Mouse (Mus musculus): ENCODE measurements at regions not wholly inside any gene's neighbourhood (a gene's known extent, or its start where the extent isn't known, plus 50 kb on each side); places are given as distances from the start of the nearest gene placed in this dataset.

DNA sequence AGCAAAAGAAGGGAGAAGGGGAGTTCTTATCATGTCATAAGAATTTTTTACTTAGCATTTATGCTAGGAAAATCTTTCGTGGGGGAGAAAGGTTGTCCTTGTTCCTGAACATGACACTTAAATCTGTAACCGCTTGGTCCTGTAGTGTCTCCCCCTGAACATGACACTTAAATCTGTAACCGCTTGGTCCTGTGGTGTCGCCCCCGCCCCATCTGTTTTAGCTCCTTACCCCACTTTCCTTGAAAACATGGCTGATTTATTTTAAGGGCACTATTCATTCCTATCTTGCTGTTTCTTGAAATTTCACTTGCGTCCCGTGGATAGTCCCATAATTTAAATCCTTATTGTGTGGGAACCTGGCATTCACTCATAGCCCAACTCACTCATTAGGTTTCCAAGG, 82.2 kb downstream of the Rap2a start:
- ATAC-seq (ENCODE audit: insufficient number of reproducible peaks, low FRiP score, low TSS enrichment) = no peak

- ATAC-seq (ENCODE audit: insufficient number of reproducible peaks, low FRiP score, low TSS enrichment) = no peak
Measured at GRCm38 (mm10) chr14:120560987-120561386, 82.7 kb downstream of the Rap2a start.

DNA sequence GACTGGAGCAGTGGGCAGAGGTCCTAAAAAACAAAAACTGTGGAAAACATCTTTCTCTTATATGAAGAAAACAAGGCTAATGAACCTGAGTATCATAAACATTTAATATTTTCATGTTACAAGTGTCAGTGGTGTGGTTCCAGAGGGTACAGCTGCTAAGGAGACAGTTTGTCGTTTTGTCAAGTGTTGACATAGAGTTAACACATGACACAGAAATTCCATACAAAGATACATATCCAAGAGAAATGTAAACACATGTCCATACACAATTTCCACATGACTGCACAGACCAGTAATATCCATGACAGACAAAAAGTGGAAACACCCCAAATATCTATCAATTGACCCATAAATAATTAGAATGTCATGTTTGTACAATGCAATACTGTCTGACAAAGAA, 88.7 kb downstream of the Rap2a start:
- ATAC-seq (ENCODE audit: insufficient number of reproducible peaks, low FRiP score, low TSS enrichment) = no peak

- no peak for ATAC-seq (ENCODE audit: insufficient number of reproducible peaks, low FRiP score, low TSS enrichment)
Measured at GRCm38 (mm10) chr14:120568054-120568453, 89.8 kb downstream of the Rap2a start.

DNA sequence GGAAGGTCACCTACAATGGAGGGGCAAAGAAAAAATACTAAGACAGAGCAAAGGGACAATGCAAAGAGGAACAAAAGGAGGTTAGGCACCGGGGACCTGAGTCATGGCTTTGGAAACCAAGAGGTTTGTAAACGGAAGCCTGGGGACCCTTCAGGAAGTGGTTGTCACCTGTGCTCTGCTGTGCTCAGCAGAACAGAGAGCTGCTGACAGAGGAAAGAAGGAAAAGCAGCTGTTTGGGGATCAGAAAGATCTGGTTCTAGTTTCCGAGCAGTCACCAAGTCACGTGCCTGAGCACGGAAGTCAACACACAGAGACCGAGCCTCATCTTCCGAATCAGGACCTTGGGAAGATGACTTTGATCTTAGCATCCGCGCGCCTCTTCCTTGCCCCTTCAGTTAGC, 94.0 kb downstream of the Rap2a start:
- ATAC-seq (ENCODE audit: insufficient number of reproducible peaks, low FRiP score, low TSS enrichment) = no peak

DNA sequence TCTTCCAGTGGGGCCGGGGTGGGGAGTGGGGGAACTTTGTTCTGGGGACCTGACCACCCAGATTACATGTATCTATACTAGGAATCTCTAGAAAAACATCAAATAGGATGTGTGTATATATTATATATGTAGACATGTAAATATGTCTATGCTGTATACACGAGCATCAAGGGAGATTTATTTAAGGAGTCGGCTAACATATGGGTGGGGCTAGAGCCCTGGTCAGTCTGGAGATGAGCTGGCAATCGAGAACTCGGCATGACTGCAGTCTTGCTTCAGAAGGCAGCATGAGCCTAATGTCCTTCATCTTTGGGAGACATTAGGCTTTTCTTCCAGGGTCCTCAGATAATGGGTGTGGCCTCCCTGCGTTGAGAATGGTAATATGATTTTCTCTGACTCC, 97.0 kb downstream of the Rap2a start:
- no peak for ATAC-seq (ENCODE audit: insufficient number of reproducible peaks, low FRiP score, low TSS enrichment)

DNA sequence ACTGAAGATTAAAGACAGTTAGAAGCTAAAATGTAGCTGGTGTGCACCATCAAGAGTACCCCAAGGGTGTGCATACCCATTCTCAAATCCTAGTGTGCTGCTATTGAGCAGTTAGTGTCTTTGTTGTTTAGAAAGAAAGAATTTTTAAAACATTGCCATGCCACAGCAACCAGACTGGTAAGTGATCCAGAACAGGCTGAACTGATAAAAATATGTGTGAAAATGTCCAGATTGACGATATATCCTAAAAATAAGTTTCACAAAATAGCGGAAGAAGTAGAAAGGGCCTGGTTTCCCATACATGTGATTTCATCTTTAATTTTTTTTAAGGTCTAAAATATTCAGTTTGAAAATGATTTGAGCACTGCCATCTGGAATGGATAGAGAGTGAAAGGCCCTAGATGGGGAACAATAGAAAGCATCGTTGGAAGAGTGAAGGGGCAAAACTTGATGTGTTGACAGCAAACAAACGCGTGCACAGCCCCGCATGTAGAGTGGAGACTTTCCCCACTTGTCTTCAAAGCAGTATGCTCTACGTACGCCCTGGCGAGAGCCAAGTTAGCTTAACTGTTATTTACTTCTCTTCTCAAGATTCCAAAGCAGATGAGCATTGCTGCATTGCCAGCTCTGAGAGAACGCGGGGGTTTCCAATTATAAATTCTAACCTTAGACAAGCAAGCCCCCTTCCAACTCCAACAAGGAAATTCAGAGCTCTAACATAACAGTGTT, 100.3 kb downstream of the Rap2a start:
- no peak for ATAC-seq (ENCODE audit: insufficient number of reproducible peaks, low FRiP score, low TSS enrichment)

GRCm38 (mm10) chr14:120583807-120584206, 105.6 kb downstream of the Rap2a start:
- ATAC-seq (ENCODE audit: insufficient number of reproducible peaks, low FRiP score, low TSS enrichment) = no peak

- no peak for ATAC-seq (ENCODE audit: insufficient number of reproducible peaks, low FRiP score, low TSS enrichment)
Measured at GRCm38 (mm10) chr14:120592191-120592590, 113.9 kb downstream of the Rap2a start.

GRCm38 (mm10) chr14:120600414-120600935, 122.2 kb downstream of the Rap2a start:
- no peak for ATAC-seq (ENCODE audit: insufficient number of reproducible peaks, low FRiP score, low TSS enrichment)

GRCm38 (mm10) chr14:120601510-120601909, 123.3 kb downstream of the Rap2a start:
- no peak for ATAC-seq (ENCODE audit: insufficient number of reproducible peaks, low FRiP score, low TSS enrichment)

DNA sequence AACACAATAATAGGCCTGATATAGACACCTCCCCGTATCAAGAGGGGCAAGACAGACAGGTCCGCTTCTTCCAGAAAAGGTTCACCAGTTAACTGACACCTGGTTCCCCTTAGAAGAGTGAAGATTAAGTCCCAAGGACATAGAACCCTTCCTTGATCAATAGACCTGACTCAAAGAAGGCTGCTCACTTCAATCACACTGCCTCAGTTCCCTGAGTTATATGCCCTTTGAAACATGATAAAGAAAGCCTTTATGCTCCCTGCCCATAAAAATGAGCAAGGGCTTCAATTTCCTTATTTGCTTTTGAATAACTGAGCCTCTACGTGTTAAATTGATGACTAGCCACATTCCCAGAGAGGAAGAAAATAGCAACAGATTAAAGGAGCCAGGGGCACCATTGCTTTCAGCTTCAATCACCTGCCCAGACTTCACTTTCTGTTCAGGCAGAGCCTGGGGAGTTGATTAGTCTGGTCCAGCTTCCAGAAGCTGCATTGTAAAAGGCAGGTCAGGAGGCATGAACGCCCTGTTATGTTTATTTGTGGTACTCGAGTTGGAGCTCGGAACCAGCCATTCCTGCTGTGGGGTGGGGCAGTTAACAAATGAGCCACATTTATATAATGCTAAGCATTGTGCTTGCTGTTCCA, 125.7 kb downstream of the Rap2a start:
- no peak for ATAC-seq (ENCODE audit: insufficient number of reproducible peaks, low FRiP score, low TSS enrichment)

GRCm38 (mm10) chr14:120607801-120608200, 129.6 kb downstream of the Rap2a start:
- ATAC-seq (ENCODE audit: insufficient number of reproducible peaks, low FRiP score, low TSS enrichment) = no peak

GRCm38 (mm10) chr14:120611311-120611710, 133.1 kb downstream of the Rap2a start:
- no peak for ATAC-seq (ENCODE audit: insufficient number of reproducible peaks, low FRiP score, low TSS enrichment)

- ATAC-seq (ENCODE audit: insufficient number of reproducible peaks, low FRiP score, low TSS enrichment) = no peak
Measured at GRCm38 (mm10) chr14:120626223-120626935, 148.1 kb downstream of the Rap2a start.

- ATAC-seq (ENCODE audit: insufficient number of reproducible peaks, low FRiP score, low TSS enrichment) = no peak
Measured at GRCm38 (mm10) chr14:120626936-120627277, 148.7 kb downstream of the Rap2a start.

- ATAC-seq (ENCODE audit: insufficient number of reproducible peaks, low FRiP score, low TSS enrichment) = no peak
Measured at GRCm38 (mm10) chr14:120632771-120633170, 154.5 kb downstream of the Rap2a start.

- no peak for ATAC-seq (ENCODE audit: insufficient number of reproducible peaks, low FRiP score, low TSS enrichment)
Measured at GRCm38 (mm10) chr14:120636726-120637400, 158.6 kb downstream of the Rap2a start.

DNA sequence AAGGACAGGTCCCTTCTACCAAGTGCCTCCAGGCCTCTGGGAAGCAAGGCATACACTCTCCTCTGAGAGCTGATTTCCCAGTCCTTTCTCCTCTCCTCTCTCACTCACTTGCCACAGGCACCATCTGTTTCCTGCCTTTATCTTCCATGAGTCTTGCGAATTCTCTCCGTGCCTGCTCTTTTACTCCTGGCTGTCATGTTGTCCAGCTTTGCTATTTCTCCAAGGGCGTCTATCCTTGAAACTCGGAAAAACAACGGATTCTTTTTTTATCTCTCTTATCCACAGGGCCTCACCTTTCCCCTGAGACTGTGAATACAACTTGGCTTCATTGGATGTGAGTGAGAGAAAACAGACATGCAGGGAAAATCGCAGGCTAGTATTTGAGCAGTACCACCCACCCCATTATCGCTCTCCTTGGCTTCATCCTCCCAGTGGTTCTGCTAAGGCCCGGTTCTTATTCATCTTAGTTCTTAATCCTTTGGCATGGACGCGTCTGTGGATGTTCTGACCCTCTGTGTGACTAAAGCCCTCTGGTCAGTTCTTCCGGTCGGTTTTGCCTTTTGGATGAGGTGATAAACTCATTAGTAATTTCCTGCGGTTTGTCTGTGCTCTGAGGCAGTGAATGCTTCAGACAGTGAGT, 159.4 kb downstream of the Rap2a start:
- ATAC-seq (ENCODE audit: insufficient number of reproducible peaks, low FRiP score, low TSS enrichment) = no peak

DNA sequence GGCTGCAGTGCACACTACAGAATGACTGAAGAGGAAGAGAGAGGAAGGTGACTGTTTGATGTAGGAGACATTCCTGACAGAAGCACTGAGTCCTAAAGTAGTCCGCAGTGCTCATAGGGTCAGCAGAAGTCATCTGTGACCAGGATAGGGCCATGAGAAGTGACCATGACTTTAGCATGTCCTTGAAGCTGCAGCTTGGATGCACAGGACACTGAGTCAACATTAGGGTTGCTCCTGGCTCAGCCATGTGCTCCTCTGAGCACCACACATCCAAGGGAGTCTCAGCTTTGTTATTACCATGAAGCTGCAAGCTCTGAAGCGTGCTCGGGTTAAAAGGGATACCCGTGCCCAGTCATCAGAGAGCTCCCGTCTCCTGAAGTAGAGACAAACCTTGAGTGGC, 164.3 kb downstream of the Rap2a start:
- ATAC-seq (ENCODE audit: insufficient number of reproducible peaks, low FRiP score, low TSS enrichment) = no peak
